Mouse (Mus musculus) thymus, adult 2 months (tissue): Measurements from ENCODE around the gene Eif2s2. TPM values are rescaled to one million over a fixed set of nuclear protein-coding genes. Genes with fewer than 3 reads are reported as not detected.

Experiments
- DNase-seq: peaks from one replicate; pipeline ENCODE4 v3.0.0; 2021
- H3K27ac ChIP-seq: fragments of 200-500 bp; 2 replicates; pipeline ENCODE4 v1.5.1; 2012; ENCODE audit warnings: low read length, control low read depth; ENCODE audit not compliant: control insufficient read depth, insufficient read depth
- H3K27me3 ChIP-seq: fragments of 200-500 bp; 2 replicates; pipeline ENCODE4 v1.6.1; 2012; ENCODE audit warnings: mild to moderate bottlenecking, low read length, moderate library complexity, mixed read lengths; ENCODE audit not compliant: control insufficient read depth, insufficient read depth
- H3K36me3 ChIP-seq: fragments of 200-500 bp; 2 replicates; pipeline ENCODE4 v1.6.1; 2012; ENCODE audit warnings: mild to moderate bottlenecking, low read length, moderate library complexity; ENCODE audit not compliant: control insufficient read depth, insufficient read depth
- H3K4me1 ChIP-seq: fragments of 200-500 bp; replicated peaks from 2 replicates; pipeline ENCODE4 v1.6.1; 2012; ENCODE audit warnings: low read length; ENCODE audit not compliant: control insufficient read depth, insufficient read depth
- H3K4me3 ChIP-seq: fragments of 200-500 bp; 2 replicates; pipeline ENCODE4 v1.5.1; 2012; ENCODE audit warnings: mild to moderate bottlenecking, low read length, control low read depth, moderate library complexity; ENCODE audit not compliant: control insufficient read depth, insufficient read depth
- CTCF ChIP-seq: fragments of 200-500 bp; IDR thresholded peaks from 2 replicates; pipeline ENCODE4 v1.5.1; 2012; ENCODE audit warnings: mild to moderate bottlenecking, control low read depth, low read length, moderate library complexity, borderline replicate concordance; ENCODE audit not compliant: control insufficient read depth, poor library complexity, insufficient read depth; ENCODE audit errors: extremely low read depth
- POLR2A ChIP-seq: fragments of 200-500 bp; IDR thresholded peaks from 2 replicates; pipeline ENCODE4 v1.6.1; 2012; ENCODE audit warnings: mild to moderate bottlenecking, low read length, control low read depth, moderate library complexity; ENCODE audit not compliant: control insufficient read depth, poor library complexity, insufficient read depth; ENCODE audit errors: extremely low read depth
- WGBS: fragments of 180-500 bp; shearing (Covaris S2); methylation state at CpG from one replicate; pipeline ENCODE4 v1.1.7; 2018; 5-methylcytosine and 5-hydroxymethylcytosine counted together
- polyA plus RNA-seq: library from polyadenylated mRNA; depleted of rRNA; stranded (reverse); fragments of >200 nt; gene quantifications from 2 replicates; pipeline ENCODE4 v1.2.3, GENCODE M21; 2012; rRNA removed

Eif2s2 gene
- polyA plus RNA-seq, 1 experiment, result 11.0 TPM

DNA sequence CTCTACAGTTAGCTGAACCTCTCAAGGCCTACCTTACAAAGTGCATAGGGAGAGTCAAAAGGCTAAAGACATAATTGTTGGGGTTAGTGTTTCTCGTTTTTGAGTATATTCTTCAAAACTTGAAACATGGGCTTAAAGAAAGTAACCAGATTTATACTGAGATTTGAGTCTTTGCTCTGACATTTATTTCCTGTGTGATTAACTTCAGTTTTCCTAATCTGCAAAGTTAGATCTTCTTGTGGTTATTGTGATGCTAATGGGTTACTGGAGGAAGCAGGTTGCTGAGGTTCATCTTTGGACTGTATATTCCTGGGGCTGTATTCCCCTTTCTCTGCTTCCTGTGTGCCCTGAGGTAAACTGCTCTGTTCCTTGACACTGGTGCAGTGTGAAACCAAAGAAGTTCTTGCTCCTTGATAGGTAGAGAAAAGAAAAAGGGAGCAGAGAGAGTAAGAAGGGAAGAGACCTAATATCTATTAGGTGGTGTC lies 66.6 kb downstream of the Eif2s2 start:
- Histone ChIP-seq H3K27ac (no peak overlapping the region), H3K27me3 (no peaks in the 10 kb centered on the region), H3K36me3 (peaks cover 18% of the 10 kb centered on the region), H3K4me1 (0 out of 2 replicates have a peak, but pooled peaks cover 2% of the 10 kb centered on the region), H3K4me3 (no peak overlapping the region)
- TF ChIP-seq POLR2A (no peak), CTCF (no peak)
- DNase-seq, result no peak
- 11% methylated on average over 1 of the region's 1 CpGs for WGBS

Other genes with a start within 250 kb of the Eif2s2 start
- gene Chmp4b, start 241.2 kb downstream of the Eif2s2 start, polyA plus RNA-seq, result 81.3 and 83.8 TPM in 2 replicates
- gene Gm14214, start 122.9 kb downstream of the Eif2s2 start, polyA plus RNA-seq, result not detected in 2 replicates
- 437 and 554 TPM in 2 replicates for gene Raly, start 101.8 kb downstream of the Eif2s2 start, polyA plus RNA-seq
- gene a, start 101.5 kb downstream of the Eif2s2 start, polyA plus RNA-seq, result 4.7 and 5.0 TPM in 2 replicates
- gene Gm14226, start 125.3 kb upstream of the Eif2s2 start, polyA plus RNA-seq, result 0.06 and 0.16 TPM in 2 replicates
- gene Ahcy, start 181.6 kb upstream of the Eif2s2 start, polyA plus RNA-seq, result 90.7 and 99.4 TPM in 2 replicates
- gene Itch, start 240.6 kb upstream of the Eif2s2 start, polyA plus RNA-seq, result 15.4 and 16.9 TPM in 2 replicates